Mouse (Mus musculus): ENCODE data around the gene Crlf1. TPM values are rescaled to one million over a fixed set of nuclear protein-coding genes. Genes with fewer than 3 reads are reported as not detected.

Crlf1 gene
- polyA plus RNA-seq, 1 experiment, result 6.1 TPM

GRCm38 (mm10) chr8:70540013-70540506 is 47.1 kb downstream of the Crlf1 start:
- H3K27ac ChIP-seq (ENCODE audit: insufficient read depth, low read length), result no peak overlapping the region
- peak overlapping the region; percentile 82 for H3K4me3 ChIP-seq (ENCODE audit: low read depth, low read length)
- no peaks in the 10 kb centered on the region for H3K36me3 ChIP-seq (ENCODE audit: control insufficient read depth, insufficient read depth, low read length, poor library complexity, severe bottlenecking)
- H3K9ac ChIP-seq (ENCODE audit: low read depth, poor library complexity, severe bottlenecking), result peak overlapping the region; percentile 82
- no peaks in the 10 kb centered on the region for H3K4me1 ChIP-seq (ENCODE audit: control insufficient read depth, insufficient read depth, low read length)
- TF ChIP-seq CTCF (IDR thresholded peaks at IDR 0.05; ENCODE audit: low read depth, low read length) (no peak), EP300 (IDR thresholded peaks at IDR 0.05; ENCODE audit: insufficient read depth, low read depth, low read length) (no peak), POLR2A (IDR thresholded peaks at IDR 0.05; ENCODE audit: insufficient read depth, low read length) (no peak)
- H3K27me3 ChIP-seq (ENCODE audit: control insufficient read depth, insufficient read depth, low read length, poor library complexity, severe bottlenecking), result no peaks in the 10 kb centered on the region
- no peaks in the 10 kb centered on the region for H3K9me3 ChIP-seq (replicated peaks; ENCODE audit: control insufficient read depth, insufficient read depth, low read length, poor library complexity, severe bottlenecking)

GRCm38 (mm10) chr8:70540507-70541071 is 47.6 kb downstream of the Crlf1 start:
- Histone ChIP-seq H3K36me3 (ENCODE audit: control insufficient read depth, insufficient read depth, low read length, poor library complexity, severe bottlenecking) (no peaks in the 10 kb centered on the region), H3K4me3 (ENCODE audit: low read depth, low read length) (peak overlapping the region; percentile 82), H3K27ac (ENCODE audit: insufficient read depth, low read length) (no peak overlapping the region), H3K4me1 (ENCODE audit: control insufficient read depth, insufficient read depth, low read length) (no peaks in the 10 kb centered on the region), H3K9ac (ENCODE audit: low read depth, poor library complexity, severe bottlenecking) (peak overlapping the region; percentile 82), H3K27me3 (ENCODE audit: control insufficient read depth, insufficient read depth, low read length, poor library complexity, severe bottlenecking) (no peaks in the 10 kb centered on the region), H3K9me3 (replicated peaks; ENCODE audit: control insufficient read depth, insufficient read depth, low read length, poor library complexity, severe bottlenecking) (no peaks in the 10 kb centered on the region)
- TF ChIP-seq EP300 (IDR thresholded peaks at IDR 0.05; ENCODE audit: insufficient read depth, low read depth, low read length) (no peak), CTCF (IDR thresholded peaks at IDR 0.05; ENCODE audit: low read depth, low read length) (no peak), POLR2A (IDR thresholded peaks at IDR 0.05; ENCODE audit: insufficient read depth, low read length) (no peak)

- Histone ChIP-seq H3K4me1 (ENCODE audit: control insufficient read depth, insufficient read depth, low read length) (no peaks in the 10 kb centered on the region), H3K9ac (ENCODE audit: low read depth, poor library complexity, severe bottlenecking) (no peak overlapping the region), H3K9me3 (replicated peaks; ENCODE audit: control insufficient read depth, insufficient read depth, low read length, poor library complexity, severe bottlenecking) (no peaks in the 10 kb centered on the region), H3K4me3 (ENCODE audit: low read depth, low read length) (no peak overlapping the region), H3K27me3 (ENCODE audit: control insufficient read depth, insufficient read depth, low read length, poor library complexity, severe bottlenecking) (no peaks in the 10 kb centered on the region), H3K36me3 (ENCODE audit: control insufficient read depth, insufficient read depth, low read length, poor library complexity, severe bottlenecking) (no peaks in the 10 kb centered on the region), H3K27ac (ENCODE audit: insufficient read depth, low read length) (no peak overlapping the region)
- TF ChIP-seq POLR2A (IDR thresholded peaks at IDR 0.05; ENCODE audit: insufficient read depth, low read length) (no peak), CTCF (IDR thresholded peaks at IDR 0.05; ENCODE audit: low read depth, low read length) (no peak), EP300 (IDR thresholded peaks at IDR 0.05; ENCODE audit: insufficient read depth, low read depth, low read length) (no peak)
These were observed 48.1 kb downstream of the Crlf1 start for GRCm38 (mm10) chr8:70541081-70541480.

- no peak overlapping the region for H3K9ac ChIP-seq (ENCODE audit: low read depth, poor library complexity, severe bottlenecking)
These were observed 51.3 kb downstream of the Crlf1 start for GRCm38 (mm10) chr8:70544200-70544687.

GRCm38 (mm10) chr8:70546412-70546811 is 53.5 kb downstream of the Crlf1 start:
- Histone ChIP-seq H3K27me3 (ENCODE audit: control insufficient read depth, insufficient read depth, low read length, poor library complexity, severe bottlenecking) (no peaks in the 10 kb centered on the region), H3K4me1 (ENCODE audit: control insufficient read depth, insufficient read depth, low read length) (no peaks in the 10 kb centered on the region), H3K9ac (ENCODE audit: low read depth, poor library complexity, severe bottlenecking) (no peak overlapping the region), H3K9me3 (replicated peaks; ENCODE audit: control insufficient read depth, insufficient read depth, low read length, poor library complexity, severe bottlenecking) (no peaks in the 10 kb centered on the region), H3K4me3 (ENCODE audit: low read depth, low read length) (no peak overlapping the region), H3K27ac (ENCODE audit: insufficient read depth, low read length) (no peak overlapping the region), H3K36me3 (ENCODE audit: control insufficient read depth, insufficient read depth, low read length, poor library complexity, severe bottlenecking) (no peaks in the 10 kb centered on the region)
- no peak for TF ChIP-seq CTCF (IDR thresholded peaks at IDR 0.05; ENCODE audit: low read depth, low read length)

More at GRCm38 (mm10) chr8:70544200-70544687, 51.3 kb downstream of the Crlf1 start:
- H3K4me1 ChIP-seq (ENCODE audit: control insufficient read depth, insufficient read depth, low read length), result no peaks in the 10 kb centered on the region
- no peak overlapping the region for H3K4me3 ChIP-seq (ENCODE audit: low read depth, low read length)
- TF ChIP-seq EP300 (IDR thresholded peaks at IDR 0.05; ENCODE audit: insufficient read depth, low read depth, low read length) (no peak), CTCF (IDR thresholded peaks at IDR 0.05; ENCODE audit: low read depth, low read length) (peak; percentile 27), POLR2A (IDR thresholded peaks at IDR 0.05; ENCODE audit: insufficient read depth, low read length) (no peak)
- no peaks in the 10 kb centered on the region for H3K36me3 ChIP-seq (ENCODE audit: control insufficient read depth, insufficient read depth, low read length, poor library complexity, severe bottlenecking)
- H3K9me3 ChIP-seq (replicated peaks; ENCODE audit: control insufficient read depth, insufficient read depth, low read length, poor library complexity, severe bottlenecking), result no peaks in the 10 kb centered on the region
- H3K27me3 ChIP-seq (ENCODE audit: control insufficient read depth, insufficient read depth, low read length, poor library complexity, severe bottlenecking), result no peaks in the 10 kb centered on the region
- no peak overlapping the region for H3K27ac ChIP-seq (ENCODE audit: insufficient read depth, low read length)

- H3K4me3 ChIP-seq (ENCODE audit: low read depth, low read length), result no peak overlapping the region
- H3K36me3 ChIP-seq (ENCODE audit: control insufficient read depth, insufficient read depth, low read length, poor library complexity, severe bottlenecking), result no peaks in the 10 kb centered on the region
- H3K9me3 ChIP-seq (replicated peaks; ENCODE audit: control insufficient read depth, insufficient read depth, low read length, poor library complexity, severe bottlenecking), result no peaks in the 10 kb centered on the region
- no peaks in the 10 kb centered on the region for H3K4me1 ChIP-seq (ENCODE audit: control insufficient read depth, insufficient read depth, low read length)
- TF ChIP-seq CTCF (IDR thresholded peaks at IDR 0.05; ENCODE audit: low read depth, low read length) (no peak), EP300 (IDR thresholded peaks at IDR 0.05; ENCODE audit: insufficient read depth, low read depth, low read length) (no peak), POLR2A (IDR thresholded peaks at IDR 0.05; ENCODE audit: insufficient read depth, low read length) (no peak)
- H3K27me3 ChIP-seq (ENCODE audit: control insufficient read depth, insufficient read depth, low read length, poor library complexity, severe bottlenecking), result no peaks in the 10 kb centered on the region
- H3K27ac ChIP-seq (ENCODE audit: insufficient read depth, low read length), result no peak overlapping the region
- H3K9ac ChIP-seq (ENCODE audit: low read depth, poor library complexity, severe bottlenecking), result no peak overlapping the region
These were observed 54.8 kb downstream of the Crlf1 start for GRCm38 (mm10) chr8:70547762-70548161.

Measured in ES-Bruce4 (cell line).